Mouse (Mus musculus): ENCODE measurements around the gene 4933417A18Rik.

GRCm38 (mm10) chr13:34973770-34974169, 49.6 kb downstream of the 4933417A18Rik start:
- TF ChIP-seq CTCF (IDR thresholded peaks at IDR 0.05; ENCODE audit: control insufficient read depth, insufficient read depth, insufficient read length): no peak
- TF ChIP-seq USF1 (IDR thresholded peaks at IDR 0.05; ENCODE audit: low read depth): no peak
- TF ChIP-seq MYOD1 (IDR thresholded peaks at IDR 0.05; ENCODE audit: control insufficient read depth, insufficient read length, low read depth): no peak
